ENCODE assay signal across 8 mouse cellular contexts in the genomic region with DNA sequence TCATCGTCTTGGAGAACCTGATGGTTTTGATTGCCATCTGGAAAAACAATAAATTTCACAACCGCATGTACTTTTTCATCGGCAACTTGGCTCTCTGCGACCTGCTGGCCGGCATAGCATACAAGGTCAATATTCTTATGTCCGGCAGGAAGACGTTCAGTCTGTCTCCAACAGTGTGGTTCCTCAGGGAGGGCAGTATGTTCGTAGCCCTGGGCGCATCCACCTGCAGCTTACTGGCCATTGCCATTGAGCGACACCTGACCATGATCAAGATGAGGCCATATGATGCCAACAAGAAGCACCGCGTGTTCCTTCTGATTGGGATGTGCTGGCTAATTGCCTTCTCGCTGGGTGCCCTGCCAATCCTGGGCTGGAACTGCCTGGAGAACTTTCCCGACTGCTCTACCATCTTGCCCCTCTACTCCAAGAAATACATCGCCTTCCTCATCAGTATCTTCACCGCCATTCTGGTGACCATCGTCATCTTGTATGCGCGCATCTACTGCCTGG. TPM values are rescaled to one million over a fixed set of nuclear protein-coding genes. Genes with fewer than 3 reads are reported as not detected.
DNase-seq lines count a peak whose midpoint lies in the region; ATAC-seq and TF ChIP-seq lines count a peak whose summit lies in the region.

No protein-coding gene starts in this region.

- TF ChIP-seq POLR2A in lung, adult 2 months (IDR thresholded peaks at IDR 0.05; ENCODE audit: borderline replicate concordance, extremely low read depth, low read depth, low read length) = no peak

- no peaks in the 10 kb centered on the region for H3K27me3 ChIP-seq in lung, embryonic 16.5 days (ENCODE audit: control insufficient read depth, insufficient read depth, low read depth, low read length)
- no peaks in the 10 kb centered on the region for H3K27me3 ChIP-seq in hindbrain, postnatal 0 days (ENCODE audit: insufficient read depth, low read length)
- H3K27me3 ChIP-seq in neural tube, embryonic 15.5 days (replicated peaks) = no peaks in the 10 kb centered on the region

- ATAC-seq in lung, embryonic 16.5 days (ENCODE audit: low read depth) = peak; percentile 14; the same call in 1 of the 2 replicates
- ATAC-seq in hindbrain, postnatal 0 days = peak; percentile 16
- peak; percentile 23 for ATAC-seq in neural tube, embryonic 15.5 days (ENCODE audit: low FRiP score)
- no peak for ATAC-seq in megakaryocyte progenitor cell, adult 5-6 weeks (replicated peaks; ENCODE audit: poor library complexity)

- H3K36me3 ChIP-seq in lung, embryonic 16.5 days (ENCODE audit: control insufficient read depth, insufficient read depth, low read length) = peaks cover 20% of the 10 kb centered on the region
- H3K36me3 ChIP-seq in hindbrain, postnatal 0 days (ENCODE audit: insufficient read depth, low read length) = no peaks in the 10 kb centered on the region
- no peaks in the 10 kb centered on the region for H3K36me3 ChIP-seq in neural tube, embryonic 15.5 days

- H3K4me3 ChIP-seq in lung, embryonic 16.5 days (ENCODE audit: low read length) = no peak overlapping the region
- no peak overlapping the region for H3K4me3 ChIP-seq in lung, adult 2 months (replicated peaks; ENCODE audit: extremely low read depth, low read depth, low read length)
- H3K4me3 ChIP-seq in hindbrain, postnatal 0 days (ENCODE audit: low read length) = peak overlapping the region; percentile 16
- peak overlapping the region; percentile 31 for H3K4me3 ChIP-seq in neural tube, embryonic 15.5 days (replicated peaks)

- peak overlapping the region; percentile 6; the same call in 1 of the 2 replicates for H3K4me2 ChIP-seq in lung, embryonic 16.5 days (ENCODE audit: low read depth, low read length)
- peak overlapping the region; percentile 52 for H3K4me2 ChIP-seq in hindbrain, postnatal 0 days (ENCODE audit: low read depth, low read length)
- H3K4me2 ChIP-seq in neural tube, embryonic 15.5 days = peak overlapping the region; percentile 59

- WGBS in lung, embryonic 16.5 days = 68% methylated on average over 19 of the region's 19 CpGs
- 67% methylated on average over 19 of the region's 19 CpGs for WGBS in lung, adult 2 months
- WGBS in hindbrain, postnatal 0 days = 73% methylated on average over 19 of the region's 19 CpGs
- 75% methylated on average over 19 of the region's 19 CpGs for WGBS in neural tube, embryonic 15.5 days

- 0 out of 2 replicates have a peak, but pooled peaks cover 3% of the 10 kb centered on the region for H3K9me3 ChIP-seq in lung, embryonic 16.5 days (ENCODE audit: control insufficient read depth, low read length)
- no peaks in the 10 kb centered on the region for H3K9me3 ChIP-seq in hindbrain, postnatal 0 days (ENCODE audit: low read length)
- no peaks in the 10 kb centered on the region for H3K9me3 ChIP-seq in neural tube, embryonic 15.5 days (replicated peaks)

- peaks cover 31% of the 10 kb centered on the region for H3K4me1 ChIP-seq in lung, embryonic 16.5 days (replicated peaks; ENCODE audit: control insufficient read depth, insufficient read depth, low read length)
- peaks cover 8% of the 10 kb centered on the region; the same call in 1 of the 2 replicates for H3K4me1 ChIP-seq in lung, adult 2 months (ENCODE audit: control insufficient read depth, insufficient read depth, low read length)
- peaks cover 8% of the 10 kb centered on the region; the same call in 1 of the 2 replicates for H3K4me1 ChIP-seq in hindbrain, postnatal 0 days (ENCODE audit: insufficient read depth, low read length)
- H3K4me1 ChIP-seq in neural tube, embryonic 15.5 days = peaks cover 27% of the 10 kb centered on the region

- H3K9ac ChIP-seq in lung, embryonic 16.5 days (ENCODE audit: low read length) = no peak overlapping the region
- 0 out of 2 replicates have a peak overlapping the region, but pooled peaks have one; percentile 10 for H3K9ac ChIP-seq in hindbrain, postnatal 0 days (replicated peaks; ENCODE audit: low read length)
- H3K9ac ChIP-seq in neural tube, embryonic 15.5 days (replicated peaks) = no peak overlapping the region

- peak; percentile 42 to 56 for DNase-seq in cerebellum, postnatal 14 days
- no peak for DNase-seq in cerebellum, adult 11-12 months
- no peak for DNase-seq in lung, adult 2 months
- no peak for DNase-seq in hindbrain, postnatal 0 days (ENCODE audit: low spot score)
- DNase-seq in B cell, adult 2 months = no peak

- no peak for TF ChIP-seq CTCF in lung, adult 2 months (IDR thresholded peaks at IDR 0.05; ENCODE audit: insufficient read depth, low read length)
- no peak for TF ChIP-seq CTCF in hindbrain, postnatal 0 days (IDR thresholded peaks at IDR 0.05; ENCODE audit: low read depth)

- no peak overlapping the region for H3K27ac ChIP-seq in lung, embryonic 16.5 days (ENCODE audit: low read length)
- H3K27ac ChIP-seq in hindbrain, postnatal 0 days = no peak overlapping the region
- H3K27ac ChIP-seq in neural tube, embryonic 15.5 days (replicated peaks) = no peak overlapping the region

RNA-seq across cellular contexts. Expression of gene S1pr3, which starts 10.6 kb away (rescaled TPM):
- 109 and 117 TPM in 2 replicates for polyA plus RNA-seq in lung, embryonic 16.5 days (2015; fragmentation: Nextera tagmentation; extraction: Ambion mirVana)
- 38.6 and 51.1 TPM in 2 replicates for polyA plus RNA-seq in lung, adult 2 months (2012; rRNA removed)
- total RNA-seq in hindbrain, postnatal 0 days (2014; rRNA removed) = 8.6 and 8.9 TPM in 2 replicates
- polyA plus RNA-seq in hindbrain, postnatal 0 days (2015; fragmentation: Nextera tagmentation; extraction: Ambion mirVana) = 8.5 and 9.4 TPM in 2 replicates
- polyA plus RNA-seq in neural tube, embryonic 15.5 days (2015; fragmentation: Nextera tagmentation; extraction: Ambion mirVana) = 12.5 and 27.9 TPM in 2 replicates
- total RNA-seq in megakaryocyte progenitor cell, adult 5-6 weeks (2015) = 12.5 and 13.0 TPM in 2 replicates
- 8.0 and 8.2 TPM in 2 replicates for total RNA-seq in megakaryocyte progenitor cell, adult 5-6 weeks (2017)

Comparison
In these comparisons a context has a peak if more than half of its experiments do, and no peak if none do; other contexts are left out.
1. DNase-seq: peak in cerebellum, postnatal 14 days (2 of 2); none in cerebellum, adult 11-12 months (single experiment), lung, adult 2 months (single experiment), hindbrain, postnatal 0 days (single experiment) and B cell, adult 2 months (0 of 2).
2. H3K4me2 ChIP-seq: peak in every context shown above with its lines; median percentile 59 in neural tube, embryonic 15.5 days; 52 in hindbrain, postnatal 0 days; 6 in lung, embryonic 16.5 days.
3. H3K4me3 ChIP-seq: peak in hindbrain, postnatal 0 days (single experiment) and neural tube, embryonic 15.5 days (single experiment); none in lung, embryonic 16.5 days (single experiment) and lung, adult 2 months (single experiment).